Mouse (Mus musculus) ES-CJ7 (cell line): ENCODE measurements around the gene Ccdc187.

ENCODE experiments used
- DNase-seq: peaks from one replicate; pipeline ENCODE4 v3.0.0; 2011; ENCODE audit warnings: low read depth, low spot score

Gene Ccdc187

GRCm38 (mm10) chr2:26316576-26317246 is 22.4 kb upstream of the Ccdc187 start:
- no peak for DNase-seq

- peak; percentile 25 for DNase-seq
Observed at GRCm38 (mm10) chr2:26315925-26316311, 21.6 kb upstream of the Ccdc187 start.

GRCm38 (mm10) chr2:26315072-26315924 is 20.9 kb upstream of the Ccdc187 start, which contains the start of gene Gpsm1:
Gene Gpsm1 (plus strand): TSS chr2:26315515.
- no peak for DNase-seq

- no peak for DNase-seq
Observed at GRCm38 (mm10) chr2:26314281-26315071, 20.1 kb upstream of the Ccdc187 start.

- DNase-seq = no peak
Observed at GRCm38 (mm10) chr2:26313394-26313793, 19.0 kb upstream of the Ccdc187 start.

- no peak for DNase-seq
Observed at GRCm38 (mm10) chr2:26312812-26313211, 18.5 kb upstream of the Ccdc187 start.

- DNase-seq = no peak
Observed at GRCm38 (mm10) chr2:26311936-26312335, 17.6 kb upstream of the Ccdc187 start.

GRCm38 (mm10) chr2:26309739-26310138 is 15.4 kb upstream of the Ccdc187 start:
- no peak for DNase-seq

GRCm38 (mm10) chr2:26306702-26307101 is 12.3 kb upstream of the Ccdc187 start:
- no peak for DNase-seq

GRCm38 (mm10) chr2:26305555-26305954 is 11.2 kb upstream of the Ccdc187 start:
- no peak for DNase-seq

GRCm38 (mm10) chr2:26304711-26305110 is 10.4 kb upstream of the Ccdc187 start:
- peak; percentile 33 for DNase-seq

GRCm38 (mm10) chr2:26302005-26302503 is 7.7 kb upstream of the Ccdc187 start:
- no peak for DNase-seq

GRCm38 (mm10) chr2:26300808-26301174 is 6.4 kb upstream of the Ccdc187 start:
- DNase-seq = peak; percentile 78

GRCm38 (mm10) chr2:26300161-26300807 is 5.9 kb upstream of the Ccdc187 start:
- DNase-seq = no peak

- no peak for DNase-seq
Observed at GRCm38 (mm10) chr2:26299336-26299735, 5.0 kb upstream of the Ccdc187 start.

- peak; percentile 86 for DNase-seq
Observed at GRCm38 (mm10) chr2:26298856-26299230, 4.5 kb upstream of the Ccdc187 start.

- DNase-seq = peak; percentile 72
Observed at GRCm38 (mm10) chr2:26298208-26298855, 4.0 kb upstream of the Ccdc187 start.

- no peak for DNase-seq
Observed at GRCm38 (mm10) chr2:26296606-26297195, 2.3 kb upstream of the Ccdc187 start.

GRCm38 (mm10) chr2:26290133-26290532 is 4.2 kb downstream of the Ccdc187 start:
- no peak for DNase-seq

GRCm38 (mm10) chr2:26286391-26286790 is 8.0 kb downstream of the Ccdc187 start:
- DNase-seq = no peak

- DNase-seq = peak; percentile 20
Observed at GRCm38 (mm10) chr2:26285804-26286203, 8.6 kb downstream of the Ccdc187 start.
